Mouse (Mus musculus) cerebellum, adult 18-20 months (tissue): ENCODE data around the gene Mycn.

Experiments
- DNase-seq, 2 experiments: peaks; one replicate each; pipeline ENCODE4 v3.0.0; 2021

Mycn gene

GRCm38 (mm10) chr12:12941661-12942363, at the start of gene Mycn:
Mycn (minus strand) TSS chr12:12941914.
- DNase-seq, result peak; percentile 31

- DNase-seq, result no peak
Observed at GRCm38 (mm10) chr12:12987376-12987775, 45.7 kb upstream of the Mycn start.

- no peak for DNase-seq
Observed at GRCm38 (mm10) chr12:12986612-12987206, 45.0 kb upstream of the Mycn start.

- DNase-seq, result no peak
Observed at GRCm38 (mm10) chr12:12983032-12983431, 41.3 kb upstream of the Mycn start.

- no peak for DNase-seq
Observed at GRCm38 (mm10) chr12:12975397-12975796, 33.7 kb upstream of the Mycn start.

- DNase-seq, result no peak
Observed at GRCm38 (mm10) chr12:12972756-12973435, 31.2 kb upstream of the Mycn start.

- DNase-seq, result no peak
Observed at GRCm38 (mm10) chr12:12967946-12968345, 26.2 kb upstream of the Mycn start.

DNA sequence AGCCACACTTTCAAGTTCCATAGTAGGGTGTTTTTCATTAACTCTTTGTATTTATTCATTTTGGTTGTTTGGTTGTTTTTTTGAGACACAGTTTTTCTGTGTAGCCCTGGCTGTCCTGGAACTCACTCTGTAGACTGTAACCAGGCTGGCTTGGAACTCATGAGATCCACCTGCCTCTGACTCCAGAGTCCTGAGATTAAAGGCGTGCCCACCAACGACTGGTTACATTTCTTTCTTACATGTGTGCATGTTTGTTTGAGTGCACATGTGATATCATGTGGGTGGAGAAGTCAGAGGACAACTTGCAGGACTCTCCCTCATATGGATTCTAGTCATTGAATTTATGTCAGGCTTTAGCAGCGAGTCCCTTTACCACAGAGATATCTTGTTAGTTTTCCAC, 23.1 kb upstream of the Mycn start:
- DNase-seq, result no peak

DNA sequence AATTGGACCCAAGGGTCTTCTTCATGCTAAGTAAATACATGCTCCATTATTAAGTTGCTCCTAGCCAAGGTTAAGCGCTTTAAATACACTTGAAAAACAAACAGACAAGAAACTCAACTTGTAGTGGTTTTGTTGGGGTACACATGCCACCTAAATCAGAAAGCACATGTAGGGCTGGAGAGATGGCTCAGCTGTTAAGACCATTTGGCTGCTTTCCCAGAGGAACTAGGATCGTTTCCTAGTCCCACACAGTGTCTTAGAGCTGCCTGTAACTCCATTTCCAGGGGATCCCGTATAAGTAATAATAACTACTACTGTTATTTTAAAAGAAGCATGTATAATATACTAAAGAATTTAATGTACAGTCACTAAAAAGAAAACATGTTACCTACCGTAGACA, 5.9 kb upstream of the Mycn start:
- DNase-seq, result no peak

- DNase-seq, result no peak
Observed at GRCm38 (mm10) chr12:12943288-12943687, 1.6 kb upstream of the Mycn start.

DNA sequence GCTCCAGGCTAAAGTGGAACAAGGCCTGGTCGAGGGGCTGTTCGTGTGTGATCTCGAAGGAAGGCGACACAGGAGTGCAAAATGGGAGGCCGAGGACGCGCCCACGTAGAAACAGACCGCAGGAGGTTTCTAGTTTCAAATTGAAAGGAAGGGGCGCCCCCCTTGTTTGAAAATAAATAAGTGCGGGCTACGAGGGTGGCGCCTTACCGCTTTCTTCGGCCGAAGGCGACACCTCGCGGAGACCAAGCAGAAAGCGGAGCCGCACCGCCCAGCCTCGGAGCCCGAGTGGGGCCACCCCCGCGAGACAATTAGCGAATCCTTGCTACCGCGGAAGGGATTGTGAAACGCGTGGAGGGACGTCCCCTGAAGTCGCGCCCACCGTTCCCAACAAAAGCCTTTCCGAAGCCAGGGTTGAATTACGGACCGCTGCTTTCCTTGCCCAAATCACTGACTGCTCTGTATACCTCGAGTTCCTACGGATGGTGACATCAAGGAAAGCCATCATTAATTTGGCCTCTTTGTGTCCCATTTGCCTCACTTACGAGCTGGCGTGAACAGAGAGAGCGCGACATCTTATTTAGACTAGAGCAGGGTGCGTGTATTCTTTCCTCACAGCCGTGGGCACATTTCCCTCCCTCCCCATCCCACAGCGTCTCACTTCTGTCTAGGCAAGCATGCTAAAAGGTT, 793 bp upstream of the Mycn start:
- DNase-seq, result peak; percentile 77 to 85

DNA sequence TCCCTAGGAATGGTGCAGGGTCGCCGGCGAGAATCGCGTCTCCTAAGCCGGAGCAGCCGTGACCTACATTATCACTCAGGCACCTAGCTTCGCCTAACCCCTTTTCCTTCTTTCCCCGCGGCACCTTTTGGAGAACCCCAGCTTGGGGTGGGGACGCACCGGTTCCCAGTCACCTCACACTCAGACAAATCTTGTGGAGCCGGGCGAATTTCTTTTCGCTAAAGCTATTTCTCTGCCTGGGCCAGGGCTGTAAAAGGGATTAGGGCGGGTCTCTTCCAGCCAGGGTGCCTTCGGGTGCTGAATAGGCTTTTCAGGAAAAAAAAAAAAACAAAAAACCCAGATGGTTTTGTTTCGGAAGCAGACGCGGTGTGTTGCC, 597 bp downstream of the Mycn start:
- peak; percentile 15 to 17 for DNase-seq

DNA sequence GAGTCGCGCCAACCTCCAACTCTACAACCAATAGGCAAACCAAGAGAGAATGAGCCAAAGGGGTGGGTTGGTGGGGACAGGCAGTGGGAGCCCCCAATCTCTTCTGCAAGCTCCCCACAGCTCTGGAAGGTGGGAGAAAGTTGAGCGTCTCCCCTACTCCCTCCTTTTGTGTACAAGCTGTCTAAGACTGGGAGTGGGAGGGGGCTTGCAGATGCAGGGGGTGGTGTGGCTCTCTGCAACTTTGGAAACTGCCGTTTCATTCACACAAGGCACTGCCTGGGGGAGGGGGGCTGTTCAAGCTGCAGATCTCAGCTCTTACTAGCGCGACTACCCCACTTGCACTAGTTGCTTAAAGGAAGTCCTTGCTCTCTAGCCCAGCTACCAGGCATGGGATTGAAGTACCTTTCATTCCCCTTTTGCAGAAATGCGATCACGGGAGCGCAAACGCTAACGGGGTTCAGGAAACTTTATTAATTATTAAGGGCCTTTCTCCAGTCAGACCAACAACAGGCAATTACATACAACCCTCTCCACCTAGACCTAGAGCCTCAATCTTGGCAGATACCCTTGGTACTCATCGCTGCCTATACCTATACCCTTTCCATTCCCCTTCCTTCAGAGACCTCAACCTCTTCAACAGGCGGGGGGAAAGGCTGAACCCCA, 1.1 kb downstream of the Mycn start:
- peak in 1 of 2 experiments; percentile 13 for DNase-seq

- DNase-seq, result peak; percentile 5 to 28
Observed at GRCm38 (mm10) chr12:12939581-12940465, 1.9 kb downstream of the Mycn start.

GRCm38 (mm10) chr12:12938850-12939249, 2.9 kb downstream of the Mycn start:
- DNase-seq, result peak; percentile 22 to 44

GRCm38 (mm10) chr12:12938361-12938760, 3.4 kb downstream of the Mycn start:
- peak; percentile 9 to 21 for DNase-seq

GRCm38 (mm10) chr12:12937746-12938145, 4.0 kb downstream of the Mycn start:
- peak in 1 of 2 experiments; percentile 4 for DNase-seq

- DNase-seq, result peak in 1 of 2 experiments; percentile 8
Observed at GRCm38 (mm10) chr12:12937088-12937487, 4.6 kb downstream of the Mycn start.

- DNase-seq, result no peak
Observed at GRCm38 (mm10) chr12:12932238-12932637, 9.5 kb downstream of the Mycn start.

GRCm38 (mm10) chr12:12928239-12928638, 13.5 kb downstream of the Mycn start:
- DNase-seq, result no peak

DNA sequence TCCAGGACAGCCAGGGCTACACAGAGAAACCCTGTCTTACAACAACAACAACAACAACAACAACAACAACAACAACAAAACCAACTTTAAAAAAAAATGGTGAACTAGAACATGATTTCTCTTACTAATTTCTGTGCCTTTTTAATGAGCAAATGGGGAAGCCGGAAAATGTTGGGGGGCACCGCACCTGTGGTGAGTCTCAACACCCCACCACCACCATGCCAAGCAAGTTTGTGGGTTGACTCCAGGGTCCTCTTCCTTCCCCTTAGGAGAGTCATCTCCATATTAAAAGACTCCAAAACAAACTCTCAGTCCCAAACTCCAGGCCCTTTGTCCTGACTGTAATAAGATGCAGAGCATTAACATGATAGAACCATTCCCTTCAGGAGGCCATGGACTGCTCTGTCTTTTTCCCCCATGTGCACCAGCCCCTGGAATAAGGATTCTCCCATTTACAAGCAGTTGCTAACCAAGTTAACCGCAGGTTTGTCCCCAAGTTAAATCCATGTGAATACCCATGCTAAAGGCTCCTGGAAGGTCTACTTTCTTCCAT, 14.7 kb downstream of the Mycn start:
- DNase-seq, result no peak

- no peak for DNase-seq
Observed at GRCm38 (mm10) chr12:12924446-12924845, 17.3 kb downstream of the Mycn start.
